ENCODE assay signal across 20 mouse cellular contexts in the genomic region with DNA sequence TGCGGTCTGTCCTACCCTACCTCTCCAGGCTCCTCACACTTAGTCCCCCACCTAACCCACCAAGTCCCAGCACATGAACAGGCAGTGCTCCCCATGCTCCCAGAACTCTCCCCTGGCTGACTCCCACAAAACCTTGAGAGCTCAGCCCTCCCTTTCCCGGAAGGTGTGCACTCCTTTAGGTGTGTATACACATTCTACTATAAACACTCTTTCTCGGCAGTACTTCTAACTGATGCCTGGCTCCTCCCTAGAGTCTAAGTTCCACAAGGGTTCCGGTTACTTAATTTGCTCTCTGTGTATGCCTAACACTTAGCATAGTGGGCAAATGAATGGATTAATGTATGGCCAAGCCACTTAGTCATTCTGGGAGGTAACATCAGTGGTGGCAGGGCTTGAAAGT. TPM values are rescaled to one million over a fixed set of nuclear protein-coding genes. Genes with fewer than 3 reads are reported as not detected.
A peak's percentile ranks its signal among the peaks of the same experiment; 100 is the strongest.
DNase-seq lines count a peak whose midpoint lies in the region; ATAC-seq lines count a peak whose summit lies in the region.
"Had no signal": no experiment of that assay in that cellular context is flagged by ENCODE, and none has a peak within 500 bp of the region (broad histone marks: within the 10 kb centered on the region; RNA-seq: fewer than 3 reads in every experiment).

No protein-coding gene starts in this region.

- H3K4me2 ChIP-seq in lung, embryonic 16.5 days (ENCODE audit: low read depth, low read length), result no peak overlapping the region
- H3K4me2 ChIP-seq in forebrain, embryonic 13.5 days, result no peak overlapping the region
- H3K4me2 ChIP-seq: forebrain, embryonic 15.5 days; hindbrain, embryonic 13.5 days had no signal

- H3K9ac ChIP-seq in lung, embryonic 16.5 days (ENCODE audit: low read length), result no peak overlapping the region
- no peak overlapping the region for H3K9ac ChIP-seq in forebrain, embryonic 13.5 days
- H3K9ac ChIP-seq: forebrain, embryonic 15.5 days; hindbrain, embryonic 13.5 days had no signal

- H3K36me3 ChIP-seq in lung, embryonic 16.5 days (ENCODE audit: control insufficient read depth, insufficient read depth, low read length), result peaks cover 11% of the 10 kb centered on the region
- peaks cover 65% of the 10 kb centered on the region for H3K36me3 ChIP-seq in forebrain, embryonic 13.5 days (ENCODE audit: poor library complexity, severe bottlenecking)

- H3K27me3 ChIP-seq in lung, embryonic 16.5 days (ENCODE audit: control insufficient read depth, insufficient read depth, low read depth, low read length), result no peaks in the 10 kb centered on the region
- no peaks in the 10 kb centered on the region for H3K27me3 ChIP-seq in forebrain, embryonic 13.5 days
- H3K27me3 ChIP-seq: forebrain, embryonic 15.5 days; hindbrain, embryonic 13.5 days had no signal

- peak; percentile 36 to 58 for DNase-seq in lung, adult 18-20 months
- DNase-seq in lung, postnatal 14 days, result no peak
- DNase-seq in lung, postnatal 36 days, result peak; percentile 64
- no peak for DNase-seq in B cell, adult 2 months
- no peak for DNase-seq in thymus, postnatal 4 days
- DNase-seq: adrenal gland, postnatal 10 days; cerebellum, adult 11-12 months; cerebellum, adult 9-10 months; cerebellum, postnatal 25 days; gastrocnemius, postnatal 10 days; heart, postnatal 10 days; heart, postnatal 4 days had no signal

- 64% methylated on average over 4 of the region's 4 CpGs for WGBS in lung, embryonic 16.5 days
- WGBS in forebrain, embryonic 13.5 days, result 94% methylated on average over 4 of the region's 4 CpGs

- H3K4me3 ChIP-seq in lung, embryonic 16.5 days (ENCODE audit: low read length), result no peak overlapping the region
- no peak overlapping the region for H3K4me3 ChIP-seq in forebrain, embryonic 13.5 days
- H3K4me3 ChIP-seq: embryonic facial prominence, embryonic 10.5 days; forebrain, embryonic 15.5 days; heart, embryonic 10.5 days; hindbrain, embryonic 13.5 days had no signal

- no peaks in the 10 kb centered on the region for H3K9me3 ChIP-seq in lung, embryonic 16.5 days (ENCODE audit: control insufficient read depth, low read length)
- H3K9me3 ChIP-seq in forebrain, embryonic 13.5 days (replicated peaks), result no peaks in the 10 kb centered on the region
- H3K9me3 ChIP-seq: embryonic facial prominence, embryonic 10.5 days; forebrain, embryonic 15.5 days; G1E; heart, embryonic 10.5 days; hindbrain, embryonic 13.5 days had no signal

- H3K27ac ChIP-seq in lung, embryonic 16.5 days (ENCODE audit: low read length), result no peak overlapping the region
- H3K27ac ChIP-seq in forebrain, embryonic 13.5 days, result no peak overlapping the region
- H3K27ac ChIP-seq: embryonic facial prominence, embryonic 10.5 days; forebrain, embryonic 15.5 days; heart, embryonic 10.5 days; hindbrain, embryonic 13.5 days had no signal

- ATAC-seq in lung, embryonic 16.5 days (ENCODE audit: low read depth), result peak; percentile 45; the same call in 1 of the 2 replicates
- ATAC-seq in forebrain, embryonic 13.5 days, result no peak
- ATAC-seq: CD4-positive, CD25-positive, alpha-beta regulatory T cell, adult 4 months; forebrain, embryonic 15.5 days had no signal

- H3K4me1 ChIP-seq in lung, embryonic 16.5 days (replicated peaks; ENCODE audit: control insufficient read depth, insufficient read depth, low read length), result no peaks in the 10 kb centered on the region
- H3K4me1 ChIP-seq in forebrain, embryonic 13.5 days, result no peaks in the 10 kb centered on the region
- H3K4me1 ChIP-seq: embryonic facial prominence, embryonic 10.5 days; forebrain, embryonic 15.5 days; heart, embryonic 10.5 days; hindbrain, embryonic 13.5 days had no signal

RNA-seq across cellular contexts. Expression of a gene that starts 25.9 kb away (rescaled TPM):
- 50.0 and 54.9 TPM in 2 replicates for polyA plus RNA-seq in lung, embryonic 16.5 days (2015; fragmentation: Nextera tagmentation; extraction: Ambion mirVana)
- 44.6 and 49.1 TPM in 2 replicates for polyA plus RNA-seq in forebrain, embryonic 13.5 days (2015; fragmentation: Nextera tagmentation; extraction: Ambion mirVana)

RNA-seq across cellular contexts. Expression of a gene that starts 49.5 kb away (rescaled TPM):
- polyA plus RNA-seq in lung, embryonic 16.5 days (2015; fragmentation: Nextera tagmentation; extraction: Ambion mirVana), result 20.3 and 22.8 TPM in 2 replicates
- polyA plus RNA-seq in forebrain, embryonic 13.5 days (2015; fragmentation: Nextera tagmentation; extraction: Ambion mirVana), result 72.3 and 72.8 TPM in 2 replicates

RNA-seq across cellular contexts. Expression of a gene that starts 55.3 kb away (rescaled TPM):
- 160 and 185 TPM in 2 replicates for polyA plus RNA-seq in lung, embryonic 16.5 days (2015; fragmentation: Nextera tagmentation; extraction: Ambion mirVana)
- polyA plus RNA-seq in forebrain, embryonic 13.5 days (2015; fragmentation: Nextera tagmentation; extraction: Ambion mirVana), result 209 and 234 TPM in 2 replicates

Comparison
In these comparisons a context has a peak if more than half of its experiments do, and no peak if none do; other contexts are left out.
1. DNase-seq: peak in lung, adult 18-20 months (2 of 2) and lung, postnatal 36 days (single experiment); none in lung, postnatal 14 days (single experiment), B cell, adult 2 months (0 of 2) and thymus, postnatal 4 days (single experiment).